Mouse (Mus musculus) liver, postnatal 0 days (tissue): ENCODE data around the gene Tuft1. TPM values are rescaled to one million over a fixed set of nuclear protein-coding genes. Genes with fewer than 3 reads are reported as not detected.

Experiments
- ATAC-seq: fragments of 200-750 bp; cut with Nextera tagmentation; 2 replicates; pipeline ENCODE4 v1.8.0; 2017; ENCODE audit warnings: mild to moderate bottlenecking, moderate library complexity
- DNase-seq: peaks from one replicate; pipeline ENCODE4 v3.0.0-alpha.2; 2016
- H3K27ac ChIP-seq: fragments of 300-500 bp; sonication (generic); 2 replicates; pipeline ENCODE4 v1.5.1; 2014; ENCODE audit warnings: antibody characterized with exemption, moderate library complexity, mild to moderate bottlenecking, low read depth
- H3K27me3 ChIP-seq: fragments of 300-500 bp; sonication (generic); 2 replicates; pipeline ENCODE4 v1.6.1; 2014; ENCODE audit warnings: low read length, control low read depth, mixed read lengths; ENCODE audit not compliant: insufficient read depth
- H3K36me3 ChIP-seq: fragments of 300-500 bp; sonication (generic); replicated peaks from 2 replicates; pipeline ENCODE4 v1.6.1; 2014; ENCODE audit warnings: mild to moderate bottlenecking, control low read depth, low read length, moderate library complexity, mixed read lengths; ENCODE audit not compliant: insufficient read depth
- H3K4me1 ChIP-seq: fragments of 300-500 bp; sonication (generic); 2 replicates; pipeline ENCODE4 v1.6.1; 2014; ENCODE audit warnings: antibody characterized with exemption, mild to moderate bottlenecking, control low read depth; ENCODE audit not compliant: insufficient read depth
- H3K4me2 ChIP-seq: fragments of 300-500 bp; sonication (generic); 2 replicates; pipeline ENCODE4 v1.6.1; 2014; ENCODE audit warnings: low read depth, mild to moderate bottlenecking, low read length, moderate library complexity, mixed read lengths
- H3K4me3 ChIP-seq: fragments of 300-500 bp; sonication (generic); 2 replicates; pipeline ENCODE4 v1.5.1; 2014; ENCODE audit warnings: low read depth, low read length
- H3K9ac ChIP-seq: fragments of 300-500 bp; sonication (generic); replicated peaks from 2 replicates; pipeline ENCODE4 v1.6.1; 2014; ENCODE audit warnings: mild to moderate bottlenecking, moderate library complexity
- H3K9me3 ChIP-seq: fragments of 300-500 bp; sonication (generic); 2 replicates; pipeline ENCODE4 v1.6.1; 2016; ENCODE audit warnings: mild to moderate bottlenecking, control low read depth, low read length, mixed read lengths
- CTCF ChIP-seq: sonication (generic); IDR thresholded peaks from 2 replicates; pipeline ENCODE4 v1.5.1; 2016; ENCODE audit warnings: antibody characterized with exemption, low read depth
- EP300 ChIP-seq: IDR thresholded peaks from 2 replicates; pipeline ENCODE4 v1.6.1; 2016; ENCODE audit warnings: antibody characterized with exemption, low read depth, mild to moderate bottlenecking
- WGBS: fragments of 180-500 bp; shearing (Covaris S2); extraction: QIAGEN DNeasy Blood & Tissue Kit; methylation state at CpG from one replicate; pipeline ENCODE4 v1.1.7; 2014; ENCODE audit not compliant: insufficient replicate concordance; 5-methylcytosine and 5-hydroxymethylcytosine counted together
- polyA plus RNA-seq: library from polyadenylated mRNA; unstranded; fragments of >200 nt; fragmentation: Nextera tagmentation; extraction: Ambion mirVana; gene quantifications from 2 replicates; pipeline ENCODE4 v1.2.1, GENCODE M21; 2015

Gene Tuft1
- polyA plus RNA-seq, 1 experiment from 2014 or later: 8.1 TPM

DNA sequence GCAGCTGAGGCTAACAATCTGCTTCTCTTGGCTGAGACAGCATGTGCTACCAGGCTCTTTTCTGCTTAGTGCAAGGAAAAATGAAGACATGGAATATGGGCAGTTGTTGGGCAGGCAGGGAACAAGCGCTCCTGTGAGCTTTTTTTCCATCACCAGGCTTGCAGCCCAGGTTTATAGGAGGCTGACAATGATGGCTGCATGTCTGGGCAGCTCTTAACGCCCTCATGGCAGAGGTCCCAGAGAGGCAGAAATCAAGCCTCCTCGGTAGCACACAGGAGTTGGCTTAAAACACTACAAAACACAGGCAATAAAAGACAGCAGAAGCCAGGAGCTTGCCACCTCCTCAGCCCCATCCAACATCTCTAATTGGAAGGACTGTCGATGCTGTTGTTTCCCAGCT is 47.3 kb downstream of the Tuft1 start:
- TF ChIP-seq EP300: no peak
- no peak for TF ChIP-seq CTCF
- ATAC-seq (no peak), DNase-seq (no peak)
- no peaks in the 10 kb centered on the region for H3K4me1 ChIP-seq
- H3K4me2 ChIP-seq: no peak overlapping the region
- H3K27ac ChIP-seq: no peak overlapping the region
- no peaks in the 10 kb centered on the region for H3K9me3 ChIP-seq
- peaks cover 6% of the 10 kb centered on the region for H3K36me3 ChIP-seq
- no peak overlapping the region for H3K9ac ChIP-seq
- no peaks in the 10 kb centered on the region for H3K27me3 ChIP-seq
- no peak overlapping the region for H3K4me3 ChIP-seq
- 70% methylated on average over 4 of the region's 4 CpGs for WGBS

- Histone ChIP-seq H3K4me1 (no peaks in the 10 kb centered on the region), H3K27me3 (no peaks in the 10 kb centered on the region), H3K4me2 (no peak overlapping the region), H3K9me3 (no peaks in the 10 kb centered on the region), H3K27ac (no peak overlapping the region), H3K4me3 (no peak overlapping the region), H3K9ac (no peak overlapping the region), H3K36me3 (peaks cover 3% of the 10 kb centered on the region)
- ATAC-seq (no peak), DNase-seq (no peak)
- TF ChIP-seq EP300: no peak
- TF ChIP-seq CTCF: no peak
- 86% methylated on average over 2 of the region's 2 CpGs for WGBS
Observed at GRCm38 (mm10) chr3:94610581-94610980, 48.1 kb downstream of the Tuft1 start.

GRCm38 (mm10) chr3:94609621-94610020 is 49.1 kb downstream of the Tuft1 start:
- ATAC-seq (no peak), DNase-seq (no peak)
- Histone ChIP-seq H3K9me3 (no peaks in the 10 kb centered on the region), H3K36me3 (peaks cover 3% of the 10 kb centered on the region), H3K4me3 (no peak overlapping the region), H3K27ac (no peak overlapping the region), H3K4me2 (no peak overlapping the region), H3K27me3 (no peaks in the 10 kb centered on the region), H3K4me1 (no peaks in the 10 kb centered on the region), H3K9ac (no peak overlapping the region)
- TF ChIP-seq EP300: no peak
- no peak for TF ChIP-seq CTCF
- 59% methylated on average over 3 of the region's 3 CpGs for WGBS

GRCm38 (mm10) chr3:94601959-94602358 is 56.7 kb downstream of the Tuft1 start:
- H3K9ac ChIP-seq: no peak overlapping the region
- no peaks in the 10 kb centered on the region for H3K9me3 ChIP-seq
- no peaks in the 10 kb centered on the region for H3K4me1 ChIP-seq
- 0% methylated on average over 4 of the region's 4 CpGs for WGBS
- peak; percentile 65 for DNase-seq
- TF ChIP-seq EP300: no peak
- peak; percentile 81 for TF ChIP-seq CTCF
- H3K27ac ChIP-seq: no peak overlapping the region
- ATAC-seq: peak; percentile 10; the same call in 1 of the 2 replicates
- no peaks in the 10 kb centered on the region for H3K36me3 ChIP-seq
- H3K4me2 ChIP-seq: no peak overlapping the region
- H3K27me3 ChIP-seq: no peaks in the 10 kb centered on the region
- H3K4me3 ChIP-seq: no peak overlapping the region

DNA sequence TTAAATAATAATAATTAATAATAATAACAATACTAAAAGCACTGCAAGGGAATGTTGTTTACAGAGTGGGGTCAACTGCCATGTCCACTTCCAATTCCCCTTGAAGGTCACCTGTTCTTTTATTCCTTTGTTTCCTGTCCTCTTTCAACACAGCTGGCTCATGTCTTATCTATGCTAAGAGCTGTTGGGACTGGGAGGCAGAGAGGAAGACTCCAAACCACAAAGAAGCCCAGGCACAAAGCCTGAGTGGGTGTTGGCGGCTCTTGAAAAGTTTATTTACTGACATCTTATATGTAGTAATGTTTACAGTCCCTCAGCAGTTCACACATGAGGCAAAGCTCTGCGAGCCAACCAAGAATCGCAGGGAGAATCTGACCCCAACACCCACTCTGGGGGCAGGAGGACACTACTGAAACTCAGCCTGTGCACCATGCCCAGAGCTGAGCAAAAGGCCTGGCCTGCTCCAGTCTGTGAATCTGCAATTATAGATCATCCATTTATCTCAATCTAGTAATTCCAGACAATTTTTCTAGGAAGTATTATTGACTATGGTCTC is 61.4 kb downstream of the Tuft1 start:
- Histone ChIP-seq H3K9me3 (no peaks in the 10 kb centered on the region), H3K9ac (no peak overlapping the region), H3K36me3 (no peaks in the 10 kb centered on the region), H3K4me2 (no peak overlapping the region), H3K4me1 (no peaks in the 10 kb centered on the region), H3K4me3 (no peak overlapping the region), H3K27ac (peak overlapping the region; percentile 50), H3K27me3 (no peaks in the 10 kb centered on the region)
- 18% methylated on average over 3 of the region's 3 CpGs for WGBS
- ATAC-seq: peak; percentile 98
- no peak for TF ChIP-seq CTCF
- no peak for TF ChIP-seq EP300
- peak; percentile 39 for DNase-seq

GRCm38 (mm10) chr3:94595871-94596287 is 62.8 kb downstream of the Tuft1 start:
- Histone ChIP-seq H3K4me1 (no peaks in the 10 kb centered on the region), H3K27me3 (no peaks in the 10 kb centered on the region), H3K36me3 (no peaks in the 10 kb centered on the region), H3K27ac (no peak overlapping the region), H3K4me2 (no peak overlapping the region), H3K9me3 (no peaks in the 10 kb centered on the region), H3K4me3 (no peak overlapping the region), H3K9ac (no peak overlapping the region)
- TF ChIP-seq CTCF: no peak
- no peak for TF ChIP-seq EP300
- ATAC-seq (no peak), DNase-seq (no peak)
- WGBS: 69% methylated on average over 6 of the region's 6 CpGs
